Mouse (Mus musculus) heart, embryonic 13.5 days (tissue): ENCODE results near the gene Trim14. TPM values are rescaled to one million over a fixed set of nuclear protein-coding genes. Genes with fewer than 3 reads are reported as not detected.

Experiments
- ATAC-seq: fragments of 200-750 bp; cut with Nextera tagmentation; 2 replicates; pipeline ENCODE4 v1.8.0; 2017; ENCODE audit warnings: moderate TSS enrichment; ENCODE audit not compliant: insufficient number of reproducible peaks, low FRiP score, low TSS enrichment; ENCODE audit errors: extremely low read depth
- H3K27ac ChIP-seq: fragments of 300-500 bp; sonication (generic); replicated peaks from 2 replicates; pipeline ENCODE4 v1.5.1; 2015; ENCODE audit warnings: moderate library complexity, mild to moderate bottlenecking, inconsistent platforms
- H3K27me3 ChIP-seq: fragments of 300-500 bp; sonication (generic); replicated peaks from 2 replicates; pipeline ENCODE4 v1.6.1; 2015; ENCODE audit warnings: mild to moderate bottlenecking, inconsistent platforms
- H3K36me3 ChIP-seq: fragments of 300-500 bp; sonication (generic); 2 replicates; pipeline ENCODE4 v1.6.1; 2015; ENCODE audit warnings: mild to moderate bottlenecking, inconsistent platforms
- H3K4me1 ChIP-seq: fragments of 300-500 bp; sonication (generic); 2 replicates; pipeline ENCODE4 v1.6.1; 2015; ENCODE audit warnings: inconsistent platforms
- H3K4me2 ChIP-seq: fragments of 300-500 bp; sonication (generic); 2 replicates; pipeline ENCODE4 v1.6.1; 2015; ENCODE audit warnings: inconsistent platforms, mild to moderate bottlenecking, moderate library complexity
- H3K4me3 ChIP-seq: fragments of 300-500 bp; sonication (generic); 2 replicates; pipeline ENCODE4 v1.5.1; 2015; ENCODE audit warnings: moderate library complexity, mild to moderate bottlenecking, inconsistent platforms
- H3K9ac ChIP-seq: fragments of 300-500 bp; sonication (generic); 2 replicates; pipeline ENCODE4 v1.6.1; 2015; ENCODE audit warnings: inconsistent platforms, mild to moderate bottlenecking, moderate library complexity
- H3K9me3 ChIP-seq: fragments of 300-500 bp; sonication (generic); 2 replicates; pipeline ENCODE4 v1.6.1; 2016; ENCODE audit warnings: inconsistent platforms
- WGBS: fragments of 180-500 bp; shearing (Covaris S2); methylation state at CpG from one replicate; pipeline ENCODE4 v1.1.7; 2015; ENCODE audit warnings: mixed read lengths; 5-methylcytosine and 5-hydroxymethylcytosine counted together
- polyA plus RNA-seq: library from polyadenylated mRNA; unstranded; fragments of >200 nt; fragmentation: Nextera tagmentation; extraction: Ambion mirVana; gene quantifications from 2 replicates; pipeline ENCODE4 v1.2.1, GENCODE M21; 2015

Trim14 gene
- polyA plus RNA-seq, 1 experiment from 2014 or later: 1.7 TPM

- H3K4me2 ChIP-seq: no peak overlapping the region
- no peaks in the 10 kb centered on the region for H3K36me3 ChIP-seq
- WGBS: 26% methylated on average over 9 of the region's 9 CpGs
- H3K27ac ChIP-seq: no peak overlapping the region
- no peak overlapping the region for H3K9ac ChIP-seq
- no peak overlapping the region for H3K4me3 ChIP-seq
- H3K9me3 ChIP-seq: no peaks in the 10 kb centered on the region
- ATAC-seq: no peak
- H3K27me3 ChIP-seq: no peaks in the 10 kb centered on the region; the same call in 1 of the 2 replicates
- H3K4me1 ChIP-seq: peaks cover 6% of the 10 kb centered on the region
These were observed 38.2 kb upstream of the Trim14 start for GRCm38 (mm10) chr4:46574024-46574753.

DNA sequence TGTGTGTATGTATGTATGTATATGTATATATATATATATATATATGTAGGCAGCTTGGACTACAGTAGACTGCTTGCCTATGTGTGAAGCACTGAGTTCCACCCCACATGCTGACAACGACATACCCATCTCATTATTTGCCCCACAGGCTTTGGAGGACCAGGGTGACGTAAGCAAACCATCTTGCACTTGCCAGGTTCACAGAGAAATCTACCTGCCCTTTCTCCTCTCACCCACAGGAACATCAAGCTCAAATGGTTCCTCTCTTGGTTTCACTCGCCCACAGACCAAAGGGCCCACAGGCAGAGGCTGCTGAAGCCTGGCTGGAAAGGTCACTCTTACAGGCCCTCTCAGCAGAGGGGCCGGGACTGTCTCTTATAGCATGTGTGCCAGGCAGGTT lies 36.7 kb upstream of the Trim14 start:
- Histone ChIP-seq H3K27ac (no peak overlapping the region), H3K27me3 (no peaks in the 10 kb centered on the region; the same call in 1 of the 2 replicates), H3K9me3 (no peaks in the 10 kb centered on the region), H3K4me3 (no peak overlapping the region), H3K9ac (no peak overlapping the region), H3K4me1 (peaks cover 6% of the 10 kb centered on the region), H3K4me2 (no peak overlapping the region), H3K36me3 (no peaks in the 10 kb centered on the region)
- WGBS: 76% methylated on average over 4 of the region's 4 CpGs
- ATAC-seq: no peak

DNA sequence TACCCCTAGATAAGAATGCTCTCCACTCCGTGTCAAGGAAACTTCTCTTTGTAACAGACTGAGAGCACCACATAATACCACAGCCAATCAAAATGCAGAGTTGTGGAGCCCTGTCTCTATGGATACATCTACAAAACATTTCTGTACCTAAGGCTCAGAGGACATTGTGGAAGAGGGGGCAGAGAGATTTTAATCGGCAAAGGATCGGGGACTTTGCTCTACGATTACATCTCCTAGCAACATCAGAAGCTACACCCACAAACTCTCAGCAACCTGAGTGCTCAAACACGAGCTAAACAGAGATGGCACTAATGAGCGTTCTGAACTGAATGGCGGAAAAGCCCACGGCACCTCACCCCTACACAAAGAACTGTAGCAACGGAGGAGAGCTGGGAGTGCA lies 35.8 kb upstream of the Trim14 start:
- Histone ChIP-seq H3K4me2 (no peak overlapping the region), H3K27ac (no peak overlapping the region), H3K36me3 (no peaks in the 10 kb centered on the region), H3K9ac (no peak overlapping the region), H3K4me3 (no peak overlapping the region), H3K4me1 (peaks cover 6% of the 10 kb centered on the region), H3K27me3 (no peaks in the 10 kb centered on the region; the same call in 1 of the 2 replicates), H3K9me3 (no peaks in the 10 kb centered on the region)
- no peak for ATAC-seq
- WGBS: 83% methylated on average over 9 of the region's 9 CpGs

- H3K4me2 ChIP-seq: no peak overlapping the region
- no peak overlapping the region for H3K4me3 ChIP-seq
- WGBS: 23% methylated on average over 5 of the region's 5 CpGs
- no peak overlapping the region for H3K27ac ChIP-seq
- no peak overlapping the region for H3K9ac ChIP-seq
- H3K4me1 ChIP-seq: peaks cover 6% of the 10 kb centered on the region
- H3K9me3 ChIP-seq: no peaks in the 10 kb centered on the region
- H3K36me3 ChIP-seq: no peaks in the 10 kb centered on the region
- no peaks in the 10 kb centered on the region; the same call in 1 of the 2 replicates for H3K27me3 ChIP-seq
- ATAC-seq: no peak
These were observed 33.7 kb upstream of the Trim14 start for GRCm38 (mm10) chr4:46569671-46570070.

DNA sequence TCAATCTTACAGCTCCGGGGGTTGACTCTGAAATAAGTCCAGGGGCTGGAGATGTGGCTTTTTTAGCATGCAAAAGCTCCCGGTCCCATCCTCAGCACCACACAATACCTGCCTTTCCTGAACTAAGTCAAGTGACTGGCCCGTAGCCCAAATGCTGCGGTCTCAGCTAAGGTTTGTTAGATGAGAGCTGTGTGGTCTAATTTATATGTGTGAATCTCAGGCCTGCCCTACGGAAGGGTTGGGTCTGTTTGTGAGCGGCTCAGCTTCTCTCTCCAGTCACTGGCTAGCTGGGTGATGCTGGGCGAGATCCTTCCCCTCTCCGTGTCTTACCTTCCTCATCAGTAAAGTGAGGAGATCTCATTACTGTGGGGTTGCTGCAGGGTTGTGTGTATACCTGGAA lies 32.2 kb upstream of the Trim14 start:
- H3K36me3 ChIP-seq: no peaks in the 10 kb centered on the region
- no peak overlapping the region for H3K4me3 ChIP-seq
- H3K9ac ChIP-seq: no peak overlapping the region
- H3K9me3 ChIP-seq: no peaks in the 10 kb centered on the region
- no peaks in the 10 kb centered on the region for H3K4me1 ChIP-seq
- H3K27me3 ChIP-seq: no peaks in the 10 kb centered on the region; the same call in 1 of the 2 replicates
- ATAC-seq: no peak
- no peak overlapping the region for H3K4me2 ChIP-seq
- 87% methylated on average over 8 of the region's 8 CpGs for WGBS
- H3K27ac ChIP-seq: no peak overlapping the region

DNA sequence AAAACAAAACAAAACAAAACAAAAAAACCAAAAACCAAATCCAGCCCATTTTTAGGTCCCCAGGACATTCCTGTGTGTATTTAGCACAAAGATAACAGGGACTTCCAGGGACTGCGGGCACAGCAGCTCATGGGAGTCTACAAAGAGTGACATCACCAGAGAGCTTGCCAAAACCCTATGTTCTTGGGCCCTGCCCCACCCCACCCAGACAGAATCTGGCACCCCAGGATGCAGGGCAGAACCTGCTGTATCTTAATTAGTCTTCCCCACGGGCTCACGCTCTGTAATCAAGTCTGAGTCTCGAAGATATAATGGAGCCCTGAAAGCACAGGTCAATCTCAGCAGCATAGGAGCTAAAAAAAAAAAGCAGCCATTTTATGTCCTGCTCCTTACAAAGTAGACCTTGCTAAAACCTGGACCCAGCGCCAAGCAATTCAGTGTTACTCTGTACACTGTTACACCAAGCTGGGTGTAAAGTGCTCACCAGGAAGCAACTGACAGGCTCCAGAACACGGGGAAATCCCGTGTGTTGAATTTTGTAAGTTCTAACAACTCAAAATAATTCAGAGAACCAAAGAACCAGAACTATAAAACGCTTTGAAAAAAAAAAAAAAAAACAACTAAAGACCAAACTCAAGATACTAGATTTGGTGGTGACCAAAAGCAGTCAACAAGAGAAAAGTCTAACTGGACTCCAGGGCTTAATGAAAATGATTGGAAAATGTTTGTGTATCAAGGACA lies 31.2 kb upstream of the Trim14 start:
- no peaks in the 10 kb centered on the region for H3K27me3 ChIP-seq
- no peak for ATAC-seq
- no peaks in the 10 kb centered on the region for H3K9me3 ChIP-seq
- 54% methylated on average over 8 of the region's 8 CpGs for WGBS
- no peak overlapping the region for H3K27ac ChIP-seq
- H3K4me3 ChIP-seq: no peak overlapping the region
- H3K4me2 ChIP-seq: no peak overlapping the region
- H3K9ac ChIP-seq: no peak overlapping the region
- no peaks in the 10 kb centered on the region for H3K4me1 ChIP-seq
- H3K36me3 ChIP-seq: no peaks in the 10 kb centered on the region

DNA sequence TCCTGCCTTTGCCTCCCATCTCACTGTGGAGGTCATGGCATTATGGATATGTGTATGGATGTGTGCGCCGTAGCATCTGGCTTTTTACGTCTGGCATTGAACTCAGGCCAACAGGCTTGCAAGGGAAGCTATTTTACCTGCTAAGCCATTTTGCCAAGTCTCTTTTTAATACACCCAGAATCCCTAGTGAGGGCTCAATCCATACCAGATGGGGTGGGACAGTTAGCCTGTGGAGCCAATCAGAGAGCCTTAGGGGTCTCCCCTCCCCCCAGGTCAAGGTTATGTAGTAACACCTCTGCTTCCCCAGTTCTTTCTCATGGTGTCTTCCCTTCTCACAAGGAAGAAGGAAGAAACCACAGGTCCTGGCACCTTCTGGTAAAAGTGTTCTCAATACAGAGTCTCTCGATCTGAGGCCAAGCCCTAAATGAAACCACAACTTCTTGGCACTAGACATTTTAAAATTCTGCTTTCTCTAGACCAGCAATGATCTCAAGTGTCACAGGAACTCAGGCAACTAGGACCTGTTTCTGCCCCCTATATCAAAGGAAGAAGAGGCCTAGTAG lies 29.5 kb upstream of the Trim14 start:
- Histone ChIP-seq H3K4me2 (no peak overlapping the region), H3K4me1 (no peaks in the 10 kb centered on the region), H3K27me3 (no peaks in the 10 kb centered on the region), H3K9me3 (no peaks in the 10 kb centered on the region), H3K4me3 (no peak overlapping the region), H3K27ac (no peak overlapping the region), H3K36me3 (no peaks in the 10 kb centered on the region), H3K9ac (no peak overlapping the region)
- 83% methylated on average over 4 of the region's 4 CpGs for WGBS
- ATAC-seq: no peak

GRCm38 (mm10) chr4:46564247-46564646 lies 28.3 kb upstream of the Trim14 start:
- no peak for ATAC-seq
- H3K4me1 ChIP-seq: no peaks in the 10 kb centered on the region
- no peak overlapping the region for H3K4me2 ChIP-seq
- H3K27me3 ChIP-seq: 0 out of 2 replicates have a peak, but pooled peaks cover 1% of the 10 kb centered on the region
- H3K27ac ChIP-seq: no peak overlapping the region
- no peak overlapping the region for H3K9ac ChIP-seq
- WGBS: 76% methylated on average over 4 of the region's 4 CpGs
- H3K4me3 ChIP-seq: no peak overlapping the region
- H3K9me3 ChIP-seq: no peaks in the 10 kb centered on the region
- H3K36me3 ChIP-seq: no peaks in the 10 kb centered on the region

DNA sequence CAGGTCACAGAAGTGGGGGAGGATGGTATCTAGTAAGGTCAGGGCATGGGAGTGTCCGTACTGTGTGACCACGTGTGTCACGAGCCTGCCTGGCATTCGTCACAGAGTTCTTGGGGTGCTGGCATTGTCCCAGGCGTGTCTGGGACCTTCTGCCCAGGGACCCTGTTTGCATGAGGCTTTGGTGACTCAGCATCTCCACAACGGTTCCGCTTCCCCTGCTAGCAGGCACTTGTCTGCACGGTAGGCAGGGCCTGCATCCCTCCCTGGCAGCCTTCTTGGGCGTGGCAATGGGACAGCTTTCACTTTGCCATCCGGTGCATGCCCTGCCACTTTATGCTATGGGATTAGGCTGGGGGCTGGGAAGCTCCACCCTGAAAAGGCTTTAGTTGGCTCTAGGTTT lies 27.9 kb upstream of the Trim14 start:
- H3K36me3 ChIP-seq: no peaks in the 10 kb centered on the region
- no peak for ATAC-seq
- H3K4me2 ChIP-seq: no peak overlapping the region
- H3K9ac ChIP-seq: no peak overlapping the region
- no peak overlapping the region for H3K4me3 ChIP-seq
- 0 out of 2 replicates have a peak, but pooled peaks cover 4% of the 10 kb centered on the region for H3K27me3 ChIP-seq
- H3K9me3 ChIP-seq: no peaks in the 10 kb centered on the region
- 60% methylated on average over 10 of the region's 10 CpGs for WGBS
- no peaks in the 10 kb centered on the region for H3K4me1 ChIP-seq
- H3K27ac ChIP-seq: no peak overlapping the region

GRCm38 (mm10) chr4:46562841-46563240 lies 26.9 kb upstream of the Trim14 start:
- WGBS: 86% methylated on average over 14 of the region's 14 CpGs
- H3K27me3 ChIP-seq: 0 out of 2 replicates have a peak, but pooled peaks cover 6% of the 10 kb centered on the region
- H3K4me2 ChIP-seq: no peak overlapping the region
- H3K9ac ChIP-seq: no peak overlapping the region
- no peak overlapping the region for H3K27ac ChIP-seq
- ATAC-seq: no peak
- no peak overlapping the region for H3K4me3 ChIP-seq
- no peaks in the 10 kb centered on the region for H3K4me1 ChIP-seq
- H3K36me3 ChIP-seq: no peaks in the 10 kb centered on the region
- no peaks in the 10 kb centered on the region for H3K9me3 ChIP-seq

- Histone ChIP-seq H3K4me2 (no peak overlapping the region), H3K27me3 (0 out of 2 replicates have a peak, but pooled peaks cover 6% of the 10 kb centered on the region), H3K36me3 (no peaks in the 10 kb centered on the region), H3K4me3 (no peak overlapping the region), H3K9ac (no peak overlapping the region), H3K4me1 (no peaks in the 10 kb centered on the region), H3K27ac (no peak overlapping the region), H3K9me3 (no peaks in the 10 kb centered on the region)
- WGBS: 50% methylated on average over 5 of the region's 5 CpGs
- ATAC-seq: no peak
These were observed 26.1 kb upstream of the Trim14 start for GRCm38 (mm10) chr4:46562037-46562436.
